Mouse (Mus musculus): ENCODE measurements at regions not wholly inside any gene's neighbourhood (a gene's known extent, or its start where the extent isn't known, plus 50 kb on each side); places are given as distances from the start of the nearest gene placed in this dataset.

GRCm38 (mm10) chr11:117036977-117037376 is 78.0 kb upstream of the Sec14l1 start:
- DNase-seq (ENCODE audit: extremely low spot score in 1 of 2, low spot score in 1 of 2): no peak

GRCm38 (mm10) chr11:117038282-117039106 is 76.5 kb upstream of the Sec14l1 start:
- DNase-seq (ENCODE audit: extremely low spot score in 1 of 2, low spot score in 1 of 2): no peak

GRCm38 (mm10) chr11:117040829-117041228 is 74.1 kb upstream of the Sec14l1 start:
- DNase-seq (ENCODE audit: extremely low spot score in 1 of 2, low spot score in 1 of 2): no peak

GRCm38 (mm10) chr11:117042336-117042735 is 72.6 kb upstream of the Sec14l1 start:
- DNase-seq (ENCODE audit: extremely low spot score in 1 of 2, low spot score in 1 of 2): no peak

DNA sequence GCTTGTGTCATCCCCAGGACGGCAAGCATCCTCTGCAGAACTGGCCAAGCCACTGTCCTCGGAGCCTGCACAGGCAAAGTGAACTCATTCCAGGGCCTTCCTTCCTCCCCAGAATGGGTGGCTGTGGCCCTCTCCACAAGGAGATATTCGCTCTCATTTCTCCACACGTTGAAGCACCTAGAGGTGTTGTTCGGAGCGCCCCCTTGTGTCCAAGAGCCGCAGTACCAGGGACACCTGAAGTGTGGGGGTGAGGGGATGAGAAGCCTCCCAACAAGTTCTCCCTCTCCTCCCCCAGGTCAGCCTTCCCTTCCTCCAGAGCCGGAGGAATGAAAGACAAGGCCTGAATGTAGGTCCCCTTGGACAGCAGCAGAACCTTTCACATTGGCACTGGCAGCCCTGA is 71.4 kb upstream of the Sec14l1 start:
- peak in 1 of 2 experiments; percentile 94 for DNase-seq (ENCODE audit: extremely low spot score in 1 of 2, low spot score in 1 of 2)

GRCm38 (mm10) chr11:117044731-117045130 is 70.2 kb upstream of the Sec14l1 start:
- no peak for DNase-seq (ENCODE audit: extremely low spot score in 1 of 2, low spot score in 1 of 2)

DNA sequence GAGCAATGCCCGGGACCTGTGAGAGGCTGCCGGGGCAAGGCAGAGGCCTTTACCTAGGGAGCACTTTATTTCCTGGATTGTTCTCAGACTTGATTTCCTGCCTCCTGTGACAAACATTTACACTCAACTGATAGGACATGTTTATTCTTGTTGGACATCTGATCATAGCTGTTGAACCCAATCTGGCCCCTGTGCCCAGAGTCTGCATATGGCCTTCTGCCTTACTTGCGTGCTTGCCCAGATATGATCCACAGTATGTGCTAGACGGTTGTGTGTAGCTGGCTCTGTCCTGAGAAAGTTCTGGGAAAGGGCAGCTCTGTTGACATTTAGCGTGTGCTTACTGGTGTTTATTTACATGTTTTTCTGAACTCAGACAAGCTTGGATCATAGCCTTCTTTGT is 68.3 kb upstream of the Sec14l1 start:
- no peak for DNase-seq (ENCODE audit: extremely low spot score in 1 of 2, low spot score in 1 of 2)

DNA sequence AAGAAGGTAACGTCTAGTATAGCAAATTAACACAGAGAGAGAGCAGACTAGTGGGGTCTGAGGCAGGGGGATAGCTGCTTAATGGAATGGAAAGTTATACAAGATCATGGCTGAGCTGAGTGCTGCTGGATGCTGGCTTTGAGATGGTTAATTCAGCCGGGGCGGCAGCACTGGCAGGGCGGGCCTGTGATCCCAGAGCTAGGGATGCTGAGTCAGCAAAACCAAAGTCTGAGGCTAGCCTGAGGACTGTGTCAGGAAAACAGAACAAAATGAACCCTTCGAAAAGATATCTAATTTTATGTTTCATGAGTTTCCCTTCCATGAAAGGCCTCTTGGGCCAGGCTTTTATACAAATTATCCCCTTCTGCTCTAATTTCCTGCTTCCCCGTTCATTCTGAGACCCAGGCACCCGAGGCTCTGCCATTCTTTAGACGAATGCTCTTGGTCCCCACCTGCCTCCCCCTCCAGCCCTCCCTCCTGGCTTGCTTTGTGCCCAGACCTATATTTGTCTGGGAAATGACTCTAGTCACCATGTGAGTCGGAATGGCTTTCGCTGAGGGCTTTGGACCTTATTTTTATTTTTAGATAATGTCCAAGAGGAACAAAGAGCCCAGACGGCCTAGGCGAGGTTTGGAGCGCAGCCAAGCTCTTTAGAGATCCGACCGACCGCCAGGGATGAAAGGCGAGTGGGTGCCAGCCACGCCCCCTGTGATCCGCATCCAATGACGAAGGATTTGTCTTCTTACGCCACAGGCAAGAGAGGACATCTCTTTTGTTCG is 67.6 kb upstream of the Sec14l1 start:
- peak in 1 of 2 experiments; percentile 48 for DNase-seq (ENCODE audit: extremely low spot score in 1 of 2, low spot score in 1 of 2)

DNA sequence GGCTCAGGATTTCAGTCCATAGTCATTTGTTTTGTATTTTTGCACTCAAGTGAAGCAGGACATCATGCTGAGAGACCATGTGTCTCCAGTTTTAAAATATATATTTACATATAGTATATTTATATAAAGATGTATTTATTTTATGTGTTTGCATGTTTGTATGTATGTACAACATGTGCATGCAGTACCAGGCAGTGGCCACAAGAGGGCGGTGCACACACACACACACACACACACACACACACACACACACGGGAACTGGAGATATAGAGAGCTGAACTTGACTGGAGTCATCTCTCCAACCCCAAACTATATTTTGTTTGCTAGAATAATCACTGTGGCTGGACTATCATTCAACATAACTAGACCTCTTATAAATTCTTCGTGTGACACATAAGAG is 66.1 kb upstream of the Sec14l1 start:
- no peak for DNase-seq (ENCODE audit: extremely low spot score in 1 of 2, low spot score in 1 of 2)

DNA sequence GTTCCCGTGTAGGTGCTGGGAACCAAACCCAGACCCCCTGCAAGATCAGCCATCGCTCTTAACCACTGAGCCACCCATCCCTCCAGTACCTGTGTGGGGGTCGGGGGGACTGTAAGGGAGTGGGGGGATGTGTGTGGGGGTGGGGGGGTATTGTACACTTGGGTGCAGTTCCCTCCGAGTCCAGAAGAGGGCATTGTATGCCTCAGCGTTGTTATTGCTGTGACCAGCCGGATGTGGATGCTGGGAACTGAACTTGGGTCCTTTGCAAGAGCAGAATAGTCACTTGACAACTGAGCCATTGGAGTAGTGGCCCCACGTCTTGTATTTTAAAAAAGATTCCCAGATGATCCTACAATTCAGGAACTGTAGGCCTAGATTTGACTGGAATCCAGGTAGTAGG is 64.2 kb upstream of the Sec14l1 start:
- DNase-seq (ENCODE audit: extremely low spot score in 1 of 2, low spot score in 1 of 2): no peak

DNA sequence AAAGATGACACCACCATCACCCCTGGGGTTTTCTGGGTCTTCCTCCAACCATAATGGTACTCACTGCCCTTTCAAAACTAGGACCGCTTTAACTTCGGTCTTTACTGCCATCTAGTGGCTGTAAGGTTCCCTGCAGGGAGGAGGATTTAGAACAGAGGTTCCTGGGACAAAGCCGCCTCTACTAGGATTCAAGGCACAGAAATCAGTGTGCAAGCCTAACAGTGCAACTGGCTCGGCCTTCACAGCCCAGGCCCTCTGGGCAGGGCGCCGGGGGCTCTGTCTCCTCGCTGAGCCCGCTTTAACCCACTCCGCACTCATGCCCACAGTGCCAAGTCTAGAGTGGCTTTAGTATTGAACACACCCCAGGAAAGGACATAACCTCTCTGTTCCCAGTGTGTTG is 58.0 kb upstream of the Sec14l1 start:
- DNase-seq (ENCODE audit: extremely low spot score in 1 of 2, low spot score in 1 of 2): peak in 1 of 2 experiments; percentile 95

- DNase-seq (ENCODE audit: extremely low spot score in 1 of 2, low spot score in 1 of 2): peak in 1 of 2 experiments; percentile 55
These were observed 57.5 kb upstream of the Sec14l1 start for GRCm38 (mm10) chr11:117057451-117057850.

- no peak for DNase-seq (ENCODE audit: extremely low spot score in 1 of 2, low spot score in 1 of 2)
These were observed 55.8 kb upstream of the Sec14l1 start for GRCm38 (mm10) chr11:117059120-117059519.

DNA sequence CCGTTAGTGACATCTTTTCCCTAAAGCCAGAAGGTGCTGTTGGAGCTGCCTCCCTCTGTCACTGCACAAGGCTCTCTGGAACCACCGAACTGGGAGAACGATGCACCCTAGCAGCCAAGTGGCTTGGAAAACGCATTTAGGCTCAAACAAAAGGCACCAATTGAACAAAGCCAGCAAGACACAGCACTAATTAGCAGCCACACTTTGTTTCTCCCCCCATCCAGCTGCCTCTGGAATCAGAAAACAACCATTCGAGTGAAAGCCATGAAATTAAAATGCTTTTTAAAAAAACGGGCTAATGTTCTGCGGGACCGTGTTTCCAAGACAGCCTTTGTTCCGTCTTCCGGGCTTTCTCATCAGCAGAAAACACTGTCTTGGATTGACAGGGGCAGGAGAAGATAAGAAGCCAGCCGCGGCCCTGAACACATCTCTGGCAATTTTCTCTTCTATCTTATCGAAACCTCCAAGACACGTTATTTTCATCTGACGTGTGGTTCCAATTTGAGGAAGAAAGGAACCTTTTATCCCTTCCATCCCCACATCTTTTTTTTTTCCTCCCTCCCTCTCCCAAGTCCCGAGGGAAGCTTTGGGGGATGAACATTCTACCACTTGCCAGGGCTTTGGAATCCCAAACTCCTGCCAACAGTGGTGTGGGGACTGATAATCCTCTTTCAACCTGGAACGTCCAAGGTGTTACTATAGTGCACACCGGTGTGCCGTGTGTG is 54.8 kb upstream of the Sec14l1 start:
- DNase-seq (ENCODE audit: extremely low spot score in 1 of 2, low spot score in 1 of 2): peak in 1 of 2 experiments; percentile 45

- DNase-seq (ENCODE audit: extremely low spot score in 1 of 2, low spot score in 1 of 2): no peak
These were observed 54.1 kb upstream of the Sec14l1 start for GRCm38 (mm10) chr11:117060706-117061337.

DNA sequence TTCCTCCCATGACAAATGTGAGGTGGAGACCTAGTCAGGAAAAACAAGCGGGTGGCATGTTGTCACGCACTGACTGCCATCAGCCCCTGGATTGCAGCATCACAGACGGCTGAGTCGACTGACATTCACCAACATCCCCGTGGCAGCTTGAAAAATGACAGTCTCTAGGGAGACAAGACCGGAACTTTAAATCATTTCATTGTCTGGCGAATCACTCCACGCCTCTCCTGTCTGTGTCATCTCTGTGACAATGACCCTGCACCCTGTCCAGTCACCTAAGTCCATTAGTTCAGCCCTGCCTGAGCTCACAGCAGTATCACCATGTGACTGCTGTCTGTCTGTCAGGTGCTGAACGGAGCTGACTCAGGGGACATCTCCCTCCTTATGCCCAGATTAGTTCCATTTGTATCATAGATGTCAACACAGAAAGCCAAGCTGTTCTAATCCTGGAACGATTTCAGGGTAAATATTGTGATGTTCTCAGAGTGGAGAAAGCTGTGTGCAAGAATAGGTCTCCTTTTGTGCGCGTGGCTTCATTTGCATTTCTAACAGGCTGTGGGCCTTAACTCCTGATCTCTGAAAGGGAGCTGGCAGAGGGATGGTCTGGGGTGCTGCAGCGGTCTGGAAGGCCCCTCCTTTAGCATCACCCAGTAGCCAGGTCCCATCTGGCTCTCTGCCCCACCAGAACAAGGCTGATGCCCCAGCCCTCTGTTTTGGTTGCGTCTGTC is 52.0 kb upstream of the Sec14l1 start:
- peak in 1 of 2 experiments; percentile 52 for DNase-seq (ENCODE audit: extremely low spot score in 1 of 2, low spot score in 1 of 2)

Data from frontal cortex, adult 2 months (tissue).